Mouse (Mus musculus): ENCODE results near the gene Utrn.

- no peak for TF ChIP-seq POLR2A (IDR thresholded peaks at IDR 0.05; ENCODE audit: insufficient read length, low read depth)
- TF ChIP-seq TCF12 (IDR thresholded peaks at IDR 0.05; ENCODE audit: insufficient read depth, poor library complexity, severe bottlenecking) = no peak
- TF ChIP-seq REST (IDR thresholded peaks at IDR 0.05; ENCODE audit: insufficient read depth, insufficient read length) = no peak
- no peak for TF ChIP-seq TCF3 (IDR thresholded peaks at IDR 0.05; ENCODE audit: insufficient read length, low read depth)
- TF ChIP-seq MYOD1 (IDR thresholded peaks at IDR 0.05; ENCODE audit: control insufficient read depth in 1 of 3, insufficient read length in 2 of 3, low read depth in 2 of 3) = no peak
Observed at GRCm38 (mm10) chr10:12832163-12832562, 37.0 kb downstream of the Utrn start.

Measured in myocyte (in vitro differentiated cells).